Mouse (Mus musculus) hindbrain, embryonic 10.5 days (tissue): ENCODE measurements at regions not wholly inside any gene's neighbourhood (a gene's known extent, or its start where the extent isn't known, plus 50 kb on each side); places are given as distances from the start of the nearest gene placed in this dataset.

ENCODE experiments used
- DNase-seq: peaks from one replicate; pipeline ENCODE4 v3.0.0-alpha.2; 2017; ENCODE audit warnings: low spot score
- H3K27ac ChIP-seq: fragments of 300-500 bp; sonication (generic); 2 replicates; pipeline ENCODE4 v1.5.1; 2016; ENCODE audit warnings: mild to moderate bottlenecking, moderate library complexity
- H3K27me3 ChIP-seq: fragments of 300-500 bp; sonication (generic); 2 replicates; pipeline ENCODE4 v1.6.1; 2016; ENCODE audit warnings: mild to moderate bottlenecking; ENCODE audit not compliant: poor library complexity, insufficient read depth, severe bottlenecking
- H3K36me3 ChIP-seq: fragments of 300-500 bp; sonication (generic); 2 replicates; pipeline ENCODE4 v1.6.1; 2016; ENCODE audit warnings: mild to moderate bottlenecking, moderate library complexity
- H3K4me1 ChIP-seq: fragments of 300-500 bp; sonication (generic); replicated peaks from 2 replicates; pipeline ENCODE4 v1.6.1; 2016; ENCODE audit warnings: mild to moderate bottlenecking
- H3K4me3 ChIP-seq: fragments of 300-500 bp; sonication (generic); 2 replicates; pipeline ENCODE4 v1.5.1; 2016; ENCODE audit warnings: mild to moderate bottlenecking, moderate library complexity
- H3K9me3 ChIP-seq: fragments of 300-500 bp; sonication (generic); 2 replicates; pipeline ENCODE4 v1.6.1; 2016; ENCODE audit warnings: mild to moderate bottlenecking, moderate library complexity
- WGBS: fragments of 180-500 bp; shearing (Covaris S2); methylation state at CpG from one replicate; pipeline ENCODE4 v1.1.7; 2016; 5-methylcytosine and 5-hydroxymethylcytosine counted together

GRCm38 (mm10) chr10:67693586-67693985 is 144.8 kb upstream of the Ado start:
- H3K27ac ChIP-seq = no peak overlapping the region
- 89% methylated on average over 4 of the region's 4 CpGs for WGBS
- H3K9me3 ChIP-seq = no peaks in the 10 kb centered on the region
- no peaks in the 10 kb centered on the region for H3K36me3 ChIP-seq
- H3K27me3 ChIP-seq = no peaks in the 10 kb centered on the region
- peaks cover 14% of the 10 kb centered on the region for H3K4me1 ChIP-seq
- H3K4me3 ChIP-seq = no peak overlapping the region
- DNase-seq = no peak

GRCm38 (mm10) chr10:67689944-67690670 is 141.4 kb upstream of the Ado start:
- H3K4me3 ChIP-seq = no peak overlapping the region
- H3K9me3 ChIP-seq = no peaks in the 10 kb centered on the region
- H3K36me3 ChIP-seq = no peaks in the 10 kb centered on the region
- H3K27me3 ChIP-seq = no peaks in the 10 kb centered on the region
- DNase-seq = no peak
- no peak overlapping the region for H3K27ac ChIP-seq
- no peaks in the 10 kb centered on the region for H3K4me1 ChIP-seq
- WGBS = 91% methylated on average over 15 of the region's 15 CpGs

GRCm38 (mm10) chr10:67679382-67679781 is 130.6 kb upstream of the Ado start:
- H3K4me1 ChIP-seq = no peaks in the 10 kb centered on the region
- no peak for DNase-seq
- 91% methylated on average over 4 of the region's 4 CpGs for WGBS

GRCm38 (mm10) chr10:67673450-67673849 is 124.7 kb upstream of the Ado start:
- DNase-seq = no peak
- Histone ChIP-seq H3K4me3 (no peak overlapping the region), H3K27ac (no peak overlapping the region), H3K27me3 (no peaks in the 10 kb centered on the region), H3K9me3 (0 out of 2 replicates have a peak, but pooled peaks cover 3% of the 10 kb centered on the region), H3K4me1 (no peaks in the 10 kb centered on the region), H3K36me3 (no peaks in the 10 kb centered on the region)
- WGBS = 84% methylated on average over 8 of the region's 8 CpGs

More at GRCm38 (mm10) chr10:67679382-67679781, 130.6 kb upstream of the Ado start:
- H3K36me3 ChIP-seq = no peaks in the 10 kb centered on the region
- H3K4me3 ChIP-seq = no peak overlapping the region
- no peak overlapping the region for H3K27ac ChIP-seq
- H3K9me3 ChIP-seq = no peaks in the 10 kb centered on the region
- H3K27me3 ChIP-seq = no peaks in the 10 kb centered on the region

- 93% methylated on average over 8 of the region's 8 CpGs for WGBS
- no peak for DNase-seq
- H3K4me3 ChIP-seq = no peak overlapping the region
- no peaks in the 10 kb centered on the region for H3K4me1 ChIP-seq
- no peaks in the 10 kb centered on the region for H3K36me3 ChIP-seq
- H3K27ac ChIP-seq = no peak overlapping the region
- no peaks in the 10 kb centered on the region for H3K27me3 ChIP-seq
- 0 out of 2 replicates have a peak, but pooled peaks cover 3% of the 10 kb centered on the region for H3K9me3 ChIP-seq
Measured at GRCm38 (mm10) chr10:67672281-67672680, 123.5 kb upstream of the Ado start.

- H3K27ac ChIP-seq = no peak overlapping the region
- no peaks in the 10 kb centered on the region for H3K4me1 ChIP-seq
- H3K4me3 ChIP-seq = no peak overlapping the region
- 0 out of 2 replicates have a peak, but pooled peaks cover 3% of the 10 kb centered on the region for H3K9me3 ChIP-seq
- H3K27me3 ChIP-seq = no peaks in the 10 kb centered on the region
- no peak for DNase-seq
- no peaks in the 10 kb centered on the region for H3K36me3 ChIP-seq
- 87% methylated on average over 2 of the region's 2 CpGs for WGBS
Measured at GRCm38 (mm10) chr10:67669066-67669465, 120.3 kb upstream of the Ado start.

- no peak overlapping the region for H3K4me3 ChIP-seq
- H3K9me3 ChIP-seq = no peaks in the 10 kb centered on the region
- DNase-seq = no peak
- no peaks in the 10 kb centered on the region for H3K36me3 ChIP-seq
- H3K27ac ChIP-seq = no peak overlapping the region
- H3K27me3 ChIP-seq = no peaks in the 10 kb centered on the region
- no peaks in the 10 kb centered on the region for H3K4me1 ChIP-seq
- WGBS = 71% methylated on average over 3 of the region's 3 CpGs
Measured at GRCm38 (mm10) chr10:67663028-67663427, 114.3 kb upstream of the Ado start.

- Histone ChIP-seq H3K36me3 (no peaks in the 10 kb centered on the region), H3K4me3 (no peak overlapping the region), H3K9me3 (no peaks in the 10 kb centered on the region), H3K27me3 (no peaks in the 10 kb centered on the region), H3K27ac (no peak overlapping the region), H3K4me1 (no peaks in the 10 kb centered on the region)
- no peak for DNase-seq
- 85% methylated on average over 4 of the region's 4 CpGs for WGBS
Measured at GRCm38 (mm10) chr10:67661666-67662065, 112.9 kb upstream of the Ado start.

- no peaks in the 10 kb centered on the region; the same call in 1 of the 2 replicates for H3K27me3 ChIP-seq
- H3K27ac ChIP-seq = no peak overlapping the region
- 79% methylated on average over 4 of the region's 4 CpGs for WGBS
- no peak overlapping the region for H3K4me3 ChIP-seq
- H3K36me3 ChIP-seq = no peaks in the 10 kb centered on the region
- H3K4me1 ChIP-seq = no peaks in the 10 kb centered on the region
- no peak for DNase-seq
- no peaks in the 10 kb centered on the region for H3K9me3 ChIP-seq
Measured at GRCm38 (mm10) chr10:67658005-67658545, 109.3 kb upstream of the Ado start.

GRCm38 (mm10) chr10:67657305-67657704 is 108.5 kb upstream of the Ado start:
- no peaks in the 10 kb centered on the region; the same call in 1 of the 2 replicates for H3K27me3 ChIP-seq
- no peak overlapping the region for H3K27ac ChIP-seq
- DNase-seq = no peak
- 76% methylated on average over 2 of the region's 2 CpGs for WGBS
- H3K4me1 ChIP-seq = no peaks in the 10 kb centered on the region
- no peak overlapping the region for H3K4me3 ChIP-seq
- no peaks in the 10 kb centered on the region for H3K9me3 ChIP-seq
- H3K36me3 ChIP-seq = no peaks in the 10 kb centered on the region

GRCm38 (mm10) chr10:67654518-67654917 is 105.8 kb upstream of the Ado start:
- H3K27ac ChIP-seq = no peak overlapping the region
- H3K9me3 ChIP-seq = no peaks in the 10 kb centered on the region
- H3K4me3 ChIP-seq = no peak overlapping the region
- no peak for DNase-seq
- no peaks in the 10 kb centered on the region for H3K36me3 ChIP-seq
- 93% methylated on average over 10 of the region's 10 CpGs for WGBS
- peaks cover 8% of the 10 kb centered on the region for H3K27me3 ChIP-seq
- no peaks in the 10 kb centered on the region for H3K4me1 ChIP-seq

GRCm38 (mm10) chr10:67652300-67652699 is 103.5 kb upstream of the Ado start:
- Histone ChIP-seq H3K4me3 (no peak overlapping the region), H3K36me3 (no peaks in the 10 kb centered on the region), H3K27me3 (peaks cover 25% of the 10 kb centered on the region), H3K4me1 (peaks cover 9% of the 10 kb centered on the region), H3K27ac (no peak overlapping the region), H3K9me3 (no peaks in the 10 kb centered on the region)
- DNase-seq = no peak
- WGBS = 73% methylated on average over 3 of the region's 3 CpGs

- Histone ChIP-seq H3K4me1 (peaks cover 18% of the 10 kb centered on the region), H3K9me3 (no peaks in the 10 kb centered on the region), H3K27me3 (peaks cover 28% of the 10 kb centered on the region), H3K36me3 (no peaks in the 10 kb centered on the region), H3K4me3 (no peak overlapping the region), H3K27ac (no peak overlapping the region)
- 97% methylated on average over 2 of the region's 2 CpGs for WGBS
- DNase-seq = no peak
Measured at GRCm38 (mm10) chr10:67651386-67651785, 102.6 kb upstream of the Ado start.
